Mouse (Mus musculus): ENCODE results near the gene Hhat. TPM values are rescaled to one million over a fixed set of nuclear protein-coding genes. Genes with fewer than 3 reads are reported as not detected.

Hhat gene
- polyA plus RNA-seq, 1 experiment: 3.9 TPM

DNA sequence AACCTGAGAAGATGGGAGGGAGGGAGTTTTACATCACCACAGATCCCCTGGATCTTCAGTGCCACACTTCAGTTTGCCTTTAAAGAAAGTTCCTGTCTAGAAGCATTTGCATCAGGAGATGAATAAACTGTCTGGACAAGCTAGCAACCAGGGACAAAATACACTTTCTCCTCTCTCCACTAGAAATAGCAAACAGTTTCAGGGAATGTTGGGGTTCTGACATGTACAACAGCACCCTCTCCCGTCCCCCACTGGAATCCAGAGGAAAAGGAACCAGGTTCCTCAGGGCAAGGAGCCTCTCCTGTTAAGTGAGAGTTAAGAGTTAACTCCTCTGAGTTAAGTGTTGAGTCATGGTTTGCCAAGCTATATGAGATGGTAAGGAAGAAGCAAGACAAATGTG lies 224.2 kb downstream of the Hhat start:
- H3K27me3 ChIP-seq (ENCODE audit: control insufficient read depth, insufficient read depth, insufficient read length): no peaks in the 10 kb centered on the region
- no peak overlapping the region for H3ac ChIP-seq (ENCODE audit: control insufficient read depth, insufficient read length, low read depth)
- no peaks in the 10 kb centered on the region for H3K79me2 ChIP-seq (ENCODE audit: control insufficient read depth, insufficient read depth)
- TF ChIP-seq CEBPB (IDR thresholded peaks at IDR 0.05; ENCODE audit: low read depth): no peak
- no peak for TF ChIP-seq MYOD1 (IDR thresholded peaks at IDR 0.05; ENCODE audit: control insufficient read depth, insufficient read length, low read depth)
- TF ChIP-seq CTCF (IDR thresholded peaks at IDR 0.05; ENCODE audit: control insufficient read depth, insufficient read depth, insufficient read length): no peak
- no peak for TF ChIP-seq MYOG (IDR thresholded peaks at IDR 0.05; ENCODE audit: control insufficient read depth, extremely low read depth, insufficient read length)
- no peak for TF ChIP-seq FOSL1 (IDR thresholded peaks at IDR 0.05; ENCODE audit: insufficient read depth, low read length, poor library complexity, severe bottlenecking)
- no peak for TF ChIP-seq USF1 (IDR thresholded peaks at IDR 0.05; ENCODE audit: low read depth)
- no peak for TF ChIP-seq MAX (IDR thresholded peaks at IDR 0.05)
- no peaks in the 10 kb centered on the region for H3K36me3 ChIP-seq (ENCODE audit: control insufficient read depth, insufficient read depth)
- no peaks in the 10 kb centered on the region for H3K79me3 ChIP-seq (ENCODE audit: low read depth)
- no peak overlapping the region for H3K4me3 ChIP-seq (ENCODE audit: insufficient read depth, poor library complexity, severe bottlenecking)

- H3K36me3 ChIP-seq (ENCODE audit: control insufficient read depth, insufficient read depth): no peaks in the 10 kb centered on the region
- no peak overlapping the region for H3K4me3 ChIP-seq (ENCODE audit: insufficient read depth, poor library complexity, severe bottlenecking)
Measured at GRCm38 (mm10) chr1:192544901-192545300, 226.1 kb downstream of the Hhat start.

DNA sequence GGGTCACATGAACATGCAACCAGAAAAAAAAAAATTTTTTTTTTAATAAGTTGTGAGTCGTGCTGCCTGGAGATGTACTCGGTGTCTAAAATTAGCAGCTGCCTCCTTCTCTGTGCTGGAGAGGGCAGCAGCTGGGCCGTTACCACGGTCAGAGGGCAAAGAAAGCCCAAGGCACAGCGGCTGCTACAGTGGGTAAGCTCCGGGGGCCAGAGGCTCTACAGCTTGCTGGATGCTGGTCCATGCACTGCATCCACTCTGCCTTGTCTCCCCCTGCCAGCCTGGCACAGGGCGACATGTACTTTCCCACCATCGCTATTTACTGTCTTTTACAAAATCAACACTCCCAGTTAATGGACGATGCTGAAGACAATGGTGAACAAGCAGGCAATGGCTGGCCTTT lies 226.9 kb downstream of the Hhat start:
- TF ChIP-seq CTCF (IDR thresholded peaks at IDR 0.05; ENCODE audit: control insufficient read depth, insufficient read depth, insufficient read length) (no peak), USF1 (IDR thresholded peaks at IDR 0.05; ENCODE audit: low read depth) (no peak), CEBPB (IDR thresholded peaks at IDR 0.05; ENCODE audit: low read depth) (no peak)
- Histone ChIP-seq H3K27me3 (ENCODE audit: control insufficient read depth, insufficient read depth, insufficient read length) (no peaks in the 10 kb centered on the region), H3K79me2 (ENCODE audit: control insufficient read depth, insufficient read depth) (no peaks in the 10 kb centered on the region), H3K79me3 (ENCODE audit: low read depth) (no peaks in the 10 kb centered on the region), H3K4me3 (ENCODE audit: insufficient read depth, poor library complexity, severe bottlenecking) (no peak overlapping the region), H3ac (ENCODE audit: control insufficient read depth, insufficient read length, low read depth) (no peak overlapping the region), H3K36me3 (ENCODE audit: control insufficient read depth, insufficient read depth) (no peaks in the 10 kb centered on the region)

More at GRCm38 (mm10) chr1:192544901-192545300, 226.1 kb downstream of the Hhat start:
- Histone ChIP-seq H3K27me3 (ENCODE audit: control insufficient read depth, insufficient read depth, insufficient read length) (no peaks in the 10 kb centered on the region), H3ac (ENCODE audit: control insufficient read depth, insufficient read length, low read depth) (no peak overlapping the region), H3K79me2 (ENCODE audit: control insufficient read depth, insufficient read depth) (no peaks in the 10 kb centered on the region), H3K79me3 (ENCODE audit: low read depth) (no peaks in the 10 kb centered on the region)
- TF ChIP-seq USF1 (IDR thresholded peaks at IDR 0.05; ENCODE audit: low read depth) (no peak), CTCF (IDR thresholded peaks at IDR 0.05; ENCODE audit: control insufficient read depth, insufficient read depth, insufficient read length) (no peak), MYOD1 (IDR thresholded peaks at IDR 0.05; ENCODE audit: control insufficient read depth, insufficient read length, low read depth) (no peak), MYOG (IDR thresholded peaks at IDR 0.05; ENCODE audit: control insufficient read depth, extremely low read depth, insufficient read length) (no peak)

GRCm38 (mm10) chr1:192543686-192544085 lies 227.3 kb downstream of the Hhat start:
- no peaks in the 10 kb centered on the region for H3K36me3 ChIP-seq (ENCODE audit: control insufficient read depth, insufficient read depth)
- TF ChIP-seq USF1 (IDR thresholded peaks at IDR 0.05; ENCODE audit: low read depth): no peak
- no peak for TF ChIP-seq FOSL1 (IDR thresholded peaks at IDR 0.05; ENCODE audit: insufficient read depth, low read length, poor library complexity, severe bottlenecking)
- no peak for TF ChIP-seq MAX (IDR thresholded peaks at IDR 0.05)
- TF ChIP-seq CEBPB (IDR thresholded peaks at IDR 0.05; ENCODE audit: low read depth): no peak
- no peak for TF ChIP-seq MYOD1 (IDR thresholded peaks at IDR 0.05; ENCODE audit: control insufficient read depth, insufficient read length, low read depth)
- TF ChIP-seq CTCF (IDR thresholded peaks at IDR 0.05; ENCODE audit: control insufficient read depth, insufficient read depth, insufficient read length): no peak
- no peak for TF ChIP-seq MYOG (IDR thresholded peaks at IDR 0.05; ENCODE audit: control insufficient read depth, extremely low read depth, insufficient read length)
- H3K79me2 ChIP-seq (ENCODE audit: control insufficient read depth, insufficient read depth): no peaks in the 10 kb centered on the region
- H3K27me3 ChIP-seq (ENCODE audit: control insufficient read depth, insufficient read depth, insufficient read length): no peaks in the 10 kb centered on the region
- H3K4me3 ChIP-seq (ENCODE audit: insufficient read depth, poor library complexity, severe bottlenecking): no peak overlapping the region
- no peak overlapping the region for H3ac ChIP-seq (ENCODE audit: control insufficient read depth, insufficient read length, low read depth)
- no peaks in the 10 kb centered on the region for H3K79me3 ChIP-seq (ENCODE audit: low read depth)

DNA sequence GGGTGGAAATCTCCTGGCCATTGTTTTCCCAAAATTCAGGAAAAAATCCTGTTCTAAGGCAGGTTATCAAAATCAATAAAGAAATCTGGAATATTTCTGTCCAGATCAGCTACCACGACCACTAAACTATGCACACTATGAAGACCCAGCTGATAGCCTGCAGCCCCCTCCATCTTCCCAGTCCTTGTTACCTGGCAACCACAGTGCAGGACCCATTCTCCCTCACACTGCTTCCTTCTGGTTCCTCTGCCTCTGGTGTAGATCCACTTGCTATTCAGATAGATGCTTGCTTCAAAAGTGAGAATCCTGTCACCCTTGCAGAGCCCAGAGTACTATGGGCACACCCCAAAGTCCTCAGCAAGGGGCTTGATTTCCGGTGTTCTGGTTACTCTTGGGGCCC lies 228.9 kb downstream of the Hhat start:
- TF ChIP-seq USF1 (IDR thresholded peaks at IDR 0.05; ENCODE audit: low read depth) (no peak), CTCF (IDR thresholded peaks at IDR 0.05; ENCODE audit: control insufficient read depth, insufficient read depth, insufficient read length) (no peak), FOSL1 (IDR thresholded peaks at IDR 0.05; ENCODE audit: insufficient read depth, low read length, poor library complexity, severe bottlenecking) (no peak), MAX (IDR thresholded peaks at IDR 0.05) (no peak), MYOD1 (IDR thresholded peaks at IDR 0.05; ENCODE audit: control insufficient read depth, insufficient read length, low read depth) (no peak), MYOG (IDR thresholded peaks at IDR 0.05; ENCODE audit: control insufficient read depth, extremely low read depth, insufficient read length) (no peak), CEBPB (IDR thresholded peaks at IDR 0.05; ENCODE audit: low read depth) (no peak)
- no peaks in the 10 kb centered on the region for H3K36me3 ChIP-seq (ENCODE audit: control insufficient read depth, insufficient read depth)
- no peak overlapping the region for H3ac ChIP-seq (ENCODE audit: control insufficient read depth, insufficient read length, low read depth)
- H3K4me3 ChIP-seq (ENCODE audit: insufficient read depth, poor library complexity, severe bottlenecking): no peak overlapping the region
- H3K79me3 ChIP-seq (ENCODE audit: low read depth): no peaks in the 10 kb centered on the region
- H3K27me3 ChIP-seq (ENCODE audit: control insufficient read depth, insufficient read depth, insufficient read length): no peaks in the 10 kb centered on the region
- H3K79me2 ChIP-seq (ENCODE audit: control insufficient read depth, insufficient read depth): no peaks in the 10 kb centered on the region

GRCm38 (mm10) chr1:192537169-192537568 lies 233.9 kb downstream of the Hhat start:
- Histone ChIP-seq H3K4me3 (ENCODE audit: insufficient read depth, poor library complexity, severe bottlenecking) (no peak overlapping the region), H3ac (ENCODE audit: control insufficient read depth, insufficient read length, low read depth) (no peak overlapping the region), H3K79me2 (ENCODE audit: control insufficient read depth, insufficient read depth) (no peaks in the 10 kb centered on the region), H3K27me3 (ENCODE audit: control insufficient read depth, insufficient read depth, insufficient read length) (no peaks in the 10 kb centered on the region), H3K79me3 (ENCODE audit: low read depth) (no peaks in the 10 kb centered on the region), H3K36me3 (ENCODE audit: control insufficient read depth, insufficient read depth) (no peaks in the 10 kb centered on the region)
- TF ChIP-seq FOSL1 (IDR thresholded peaks at IDR 0.05; ENCODE audit: insufficient read depth, low read length, poor library complexity, severe bottlenecking) (no peak), CEBPB (IDR thresholded peaks at IDR 0.05; ENCODE audit: low read depth) (no peak), MAX (IDR thresholded peaks at IDR 0.05) (no peak), CTCF (IDR thresholded peaks at IDR 0.05; ENCODE audit: control insufficient read depth, insufficient read depth, insufficient read length) (no peak), USF1 (IDR thresholded peaks at IDR 0.05; ENCODE audit: low read depth) (no peak), MYOD1 (IDR thresholded peaks at IDR 0.05; ENCODE audit: control insufficient read depth, insufficient read length, low read depth) (no peak), MYOG (IDR thresholded peaks at IDR 0.05; ENCODE audit: control insufficient read depth, extremely low read depth, insufficient read length) (no peak)
